Mouse (Mus musculus) c-Kit-negative CD71-positive TER-119-positive erythroid progenitor cells, embryonic 14.5 days (primary cell): ENCODE data around the gene Bves.
"Not testable (repeated sequence)": the region's sequence is repeated elsewhere in the genome, so short reads cannot be mapped to it uniquely, and the experiment has no call there.

Experiments
- DNase-seq: peaks from one replicate; pipeline ENCODE4 v3.0.0-alpha.2; 2013; ENCODE audit warnings: low read depth, low spot score

Gene Bves

DNA sequence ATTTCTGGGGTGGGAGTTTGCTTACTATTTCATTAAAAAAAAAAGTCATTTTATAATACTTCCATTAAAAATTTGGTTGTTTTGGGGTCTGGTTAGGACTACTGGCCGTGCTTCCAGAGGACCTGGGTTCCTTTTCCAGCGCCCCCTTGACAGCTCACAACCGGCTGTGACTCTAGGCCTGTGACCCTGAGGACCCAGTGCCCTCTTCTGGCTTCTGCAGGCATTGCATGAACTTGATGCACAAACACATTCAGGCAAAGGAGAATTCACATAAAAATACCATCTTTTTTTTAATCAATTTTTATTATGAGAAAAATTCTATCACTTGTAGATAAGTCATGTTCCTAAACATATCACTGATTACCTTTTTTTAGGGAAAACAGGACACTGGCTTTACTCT lies 12.6 kb downstream of the Bves start:
- DNase-seq: not testable (repeated sequence)

GRCm38 (mm10) chr10:45356091-45356490 lies 20.5 kb downstream of the Bves start:
- DNase-seq: no peak

DNA sequence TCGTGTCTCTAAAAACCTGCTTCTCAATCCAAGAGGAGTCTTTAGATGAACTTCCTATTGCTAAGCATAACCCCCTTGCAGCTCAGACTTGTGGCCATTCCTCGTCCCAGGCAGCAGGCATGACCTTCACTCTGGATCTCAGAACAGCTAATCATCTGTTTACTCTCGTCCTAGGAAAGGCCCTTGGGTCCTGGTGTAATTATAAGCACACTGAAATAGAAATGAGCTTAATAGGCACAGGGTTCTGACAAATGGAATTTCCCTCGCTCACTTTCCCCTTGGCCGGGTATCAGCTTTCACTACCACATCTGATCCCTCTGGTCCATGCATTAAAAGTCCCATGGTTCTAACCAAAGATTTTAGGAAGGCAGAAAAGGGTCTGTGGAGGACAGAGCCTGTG lies 27.8 kb downstream of the Bves start:
- DNase-seq: no peak

- no peak for DNase-seq
Measured at GRCm38 (mm10) chr10:45366987-45367705, 31.6 kb downstream of the Bves start.

- DNase-seq: no peak
Measured at GRCm38 (mm10) chr10:45369639-45370038, 34.1 kb downstream of the Bves start.

GRCm38 (mm10) chr10:45370545-45370944 lies 35.0 kb downstream of the Bves start:
- DNase-seq: no peak

DNA sequence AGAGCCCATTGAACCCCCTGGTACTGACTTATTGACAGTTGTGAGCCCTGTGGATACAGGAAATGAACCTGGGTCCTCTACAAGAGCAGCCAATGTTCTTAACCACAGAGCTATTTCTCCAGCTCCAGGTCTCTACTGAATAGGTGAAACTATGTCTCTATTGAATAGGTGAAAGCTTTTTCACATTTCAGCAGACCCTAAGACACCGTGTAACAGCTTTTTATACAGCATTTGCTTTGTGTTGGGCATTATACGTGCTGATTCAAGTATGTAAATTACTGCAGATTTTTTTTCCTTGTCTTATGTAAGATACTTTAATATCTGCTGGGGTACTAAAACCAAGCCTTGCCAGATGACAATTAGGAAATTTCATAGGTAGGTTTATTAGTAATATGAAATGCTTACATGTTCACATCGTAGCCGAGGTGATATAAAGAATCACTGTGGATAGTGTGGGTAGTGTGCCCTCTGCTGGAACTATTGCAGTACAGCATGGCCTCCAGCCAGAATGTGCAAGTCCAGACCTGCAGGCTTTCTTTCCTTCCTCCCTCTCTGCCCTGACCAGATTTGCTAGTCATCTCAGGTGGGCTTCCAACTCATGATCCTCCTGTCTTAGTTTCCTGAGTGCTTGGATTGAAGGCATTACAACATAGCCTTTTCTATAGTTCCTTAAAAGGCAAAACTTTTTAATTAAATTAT lies 37.6 kb downstream of the Bves start:
- DNase-seq: peak; percentile 8

GRCm38 (mm10) chr10:45378269-45378668 lies 42.7 kb downstream of the Bves start:
- no peak for DNase-seq

DNA sequence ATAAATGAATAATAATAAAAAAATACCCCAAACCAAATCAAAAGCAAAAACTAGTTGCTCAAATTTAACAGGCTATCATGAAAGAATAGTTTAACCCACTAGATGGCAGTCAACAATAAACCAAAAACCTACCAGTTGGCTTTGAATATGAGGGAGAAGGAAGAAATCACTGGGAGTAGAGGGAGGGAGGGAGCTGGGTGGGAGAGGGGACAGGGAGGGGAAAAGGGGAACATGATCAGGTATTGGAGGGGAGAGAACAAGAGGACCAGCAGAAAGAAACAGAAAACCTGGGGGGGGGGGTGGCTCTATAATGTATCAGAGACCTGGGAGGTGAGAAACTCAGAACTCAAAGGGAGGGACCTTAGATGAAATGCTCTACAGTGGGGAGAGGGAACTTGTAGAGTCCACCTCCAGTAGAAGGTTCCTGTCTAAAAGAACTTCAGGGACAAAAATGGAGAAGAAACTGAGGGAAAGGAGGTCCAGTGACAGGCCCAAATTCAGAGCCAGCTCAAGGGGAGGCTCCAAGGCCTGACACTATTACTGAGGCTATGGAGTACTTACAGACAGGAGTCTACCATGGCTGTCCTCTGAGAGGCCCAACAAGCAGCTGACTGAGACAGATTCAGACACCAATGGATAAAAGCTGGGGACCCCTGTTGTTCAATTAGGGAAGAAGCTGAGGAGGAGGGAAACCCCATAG lies 46.5 kb downstream of the Bves start:
- no peak for DNase-seq

- no peak for DNase-seq
Measured at GRCm38 (mm10) chr10:45382637-45382958, 47.0 kb downstream of the Bves start.

DNA sequence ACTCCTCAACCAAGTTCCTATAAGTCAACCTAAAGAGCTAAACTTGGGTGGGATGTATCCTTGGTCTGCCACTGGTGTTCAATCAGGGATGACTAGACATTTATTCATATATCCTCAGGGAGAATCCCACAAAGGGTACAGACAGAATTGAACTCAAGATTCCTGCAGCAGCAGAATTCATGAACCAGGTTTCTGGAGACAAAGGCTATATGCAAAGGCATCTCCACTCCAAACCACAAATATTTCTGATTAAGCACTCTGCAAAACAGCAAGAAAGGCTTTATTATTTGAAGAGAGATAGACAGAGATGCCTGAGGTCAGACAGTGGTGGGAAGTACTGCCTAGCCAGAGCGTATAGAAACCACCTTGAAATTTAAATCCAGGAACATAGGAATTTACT lies 62.6 kb downstream of the Bves start:
- DNase-seq: no peak

- no peak for DNase-seq
Measured at GRCm38 (mm10) chr10:45399702-45400243, 64.2 kb downstream of the Bves start.

DNA sequence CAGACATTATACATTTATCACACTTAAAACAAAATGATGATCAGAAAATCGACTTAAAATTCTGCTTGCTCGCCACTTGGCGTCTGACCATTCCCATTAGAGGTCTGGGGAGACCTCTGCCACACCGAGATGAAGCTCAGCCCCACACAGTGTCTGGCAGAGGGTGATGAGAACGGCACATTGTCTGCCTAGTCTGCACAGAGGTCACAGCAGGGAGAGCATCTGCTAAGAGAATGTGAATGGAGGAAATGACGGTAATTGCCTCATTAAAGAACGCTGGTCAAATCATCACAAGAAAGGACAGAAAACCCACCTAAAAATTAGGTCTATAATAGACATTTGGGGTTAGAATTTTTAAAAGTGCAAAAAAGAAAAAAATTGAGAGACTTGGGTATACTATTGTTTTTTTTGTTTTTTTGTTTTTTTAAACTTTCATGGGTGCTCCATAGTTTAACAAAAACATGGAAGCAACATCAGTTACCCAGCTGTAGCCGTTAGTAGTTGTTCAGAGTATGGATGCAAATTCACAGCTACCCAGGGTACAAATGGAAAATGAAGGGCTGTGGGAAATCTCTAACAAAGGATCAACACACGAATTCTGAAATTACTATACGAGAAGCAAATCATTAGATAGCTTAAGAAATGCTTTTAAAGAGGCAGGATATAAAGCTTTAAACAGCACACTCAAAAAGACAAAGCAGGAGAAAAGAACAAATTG lies 75.2 kb downstream of the Bves start:
- no peak for DNase-seq

- no peak for DNase-seq
Measured at GRCm38 (mm10) chr10:45411741-45412140, 76.2 kb downstream of the Bves start.

- no peak for DNase-seq
Measured at GRCm38 (mm10) chr10:45412144-45412543, 76.6 kb downstream of the Bves start.
